Mouse (Mus musculus): Measurements from ENCODE around the gene Rac1.

DNA sequence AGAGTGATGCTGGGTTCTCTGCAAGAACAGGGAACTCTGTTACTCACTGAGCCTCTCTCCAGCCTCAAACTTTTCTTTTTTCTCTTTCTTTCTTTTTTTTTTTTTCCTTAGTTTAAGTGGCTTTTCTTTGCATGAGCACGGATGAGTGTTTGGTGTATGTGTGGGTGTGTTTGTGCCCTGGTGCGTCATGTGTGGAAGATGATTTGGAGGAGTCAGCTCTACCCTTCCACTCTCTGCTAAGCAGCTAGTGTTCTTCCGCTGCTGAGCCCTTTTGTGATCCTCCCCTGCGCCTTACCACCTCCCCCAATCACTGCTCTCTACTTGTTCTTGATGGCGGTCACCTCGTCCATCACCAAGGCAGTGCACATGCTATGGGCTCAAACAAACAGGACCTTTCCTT, 32.1 kb downstream of the Rac1 start:
- no peak for TF ChIP-seq POLR2A (IDR thresholded peaks at IDR 0.05; ENCODE audit: borderline replicate concordance, extremely low read depth, insufficient read depth, insufficient read length, poor library complexity, severe bottlenecking)
- TF ChIP-seq CTCF (IDR thresholded peaks at IDR 0.05; ENCODE audit: borderline replicate concordance, extremely low read depth, insufficient read depth, insufficient read length) = no peak

Data from brain, embryonic 14.5 days (tissue).